Mouse (Mus musculus): ENCODE measurements at regions not wholly inside any gene's neighbourhood (a gene's known extent, or its start where the extent isn't known, plus 50 kb on each side); places are given as distances from the start of the nearest gene placed in this dataset.

DNA sequence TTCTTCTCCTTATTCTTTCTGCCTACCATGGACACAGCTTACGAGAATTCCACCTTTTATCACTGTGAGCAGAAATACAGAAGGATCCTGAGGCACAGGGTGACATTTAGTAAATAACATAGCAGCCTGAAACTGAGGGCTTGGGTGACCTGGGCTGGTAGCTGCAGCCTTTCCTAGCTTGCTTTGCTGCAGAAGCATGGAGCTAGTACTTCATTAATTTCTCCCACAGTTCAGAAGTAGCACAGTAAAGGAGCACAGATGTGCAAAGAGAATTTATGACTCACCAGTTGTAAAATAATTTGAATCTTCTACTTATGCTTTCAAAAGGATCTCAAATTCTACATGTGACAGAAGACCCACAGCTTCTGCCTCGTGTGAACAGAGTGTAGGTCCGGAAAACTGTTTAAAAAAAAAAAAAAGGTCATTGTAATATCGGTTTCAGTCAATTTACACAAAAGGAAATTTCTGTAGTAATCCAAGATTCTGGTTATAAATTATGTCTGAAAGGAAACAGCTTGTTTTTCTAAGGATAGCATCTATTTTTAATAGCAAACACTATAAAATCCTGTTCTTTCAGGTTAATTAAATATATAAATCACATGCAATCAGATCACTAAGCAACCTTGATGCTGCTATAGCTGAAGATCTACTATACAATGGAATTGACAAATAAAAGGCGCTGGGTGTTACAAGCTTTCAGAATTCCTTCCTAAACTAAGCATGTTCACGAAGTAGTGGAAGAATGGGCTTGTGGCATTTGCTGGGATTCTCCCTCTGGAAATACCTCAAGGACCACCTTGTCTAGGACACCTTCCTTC, 64.0 kb upstream of the Mef2c start:
- no peak for TF ChIP-seq CTCF (IDR thresholded peaks at IDR 0.05; ENCODE audit: borderline replicate concordance, control insufficient read depth, extremely low read depth, insufficient read depth, low read length, poor library complexity)
- TF ChIP-seq POLR2A (IDR thresholded peaks at IDR 0.05; ENCODE audit: control insufficient read depth, extremely low read depth, insufficient read depth, low read length, poor library complexity): no peak

Measured in thymus, adult 2 months (tissue).